Mouse (Mus musculus) midbrain, embryonic 10.5 days (tissue): ENCODE measurements at regions not wholly inside any gene's neighbourhood (a gene's known extent, or its start where the extent isn't known, plus 50 kb on each side); places are given as distances from the start of the nearest gene placed in this dataset.
A peak's percentile ranks its signal among the peaks of the same experiment; 100 is the strongest.

Experiments
- DNase-seq: peaks from one replicate; pipeline ENCODE4 v3.0.0-alpha.2; 2017; ENCODE audit warnings: low spot score
- H3K27ac ChIP-seq: fragments of 300-500 bp; sonication (generic); replicated peaks from 2 replicates; pipeline ENCODE4 v1.5.1; 2016; ENCODE audit warnings: mild to moderate bottlenecking
- H3K27me3 ChIP-seq: fragments of 300-500 bp; sonication (generic); 2 replicates; pipeline ENCODE4 v1.6.1; 2016; ENCODE audit warnings: low read depth, mild to moderate bottlenecking; ENCODE audit not compliant: poor library complexity, severe bottlenecking
- H3K36me3 ChIP-seq: fragments of 300-500 bp; sonication (generic); 2 replicates; pipeline ENCODE4 v1.6.1; 2016; ENCODE audit warnings: mild to moderate bottlenecking, moderate library complexity
- H3K4me1 ChIP-seq: fragments of 300-500 bp; sonication (generic); 2 replicates; pipeline ENCODE4 v1.6.1; 2016
- H3K4me3 ChIP-seq: fragments of 300-500 bp; sonication (generic); 2 replicates; pipeline ENCODE4 v1.5.1; 2016; ENCODE audit warnings: mild to moderate bottlenecking, moderate library complexity
- H3K9me3 ChIP-seq: fragments of 300-500 bp; sonication (generic); replicated peaks from 2 replicates; pipeline ENCODE4 v1.6.1; 2016; ENCODE audit warnings: mild to moderate bottlenecking
- WGBS: fragments of 180-500 bp; shearing (Covaris S2); methylation state at CpG from one replicate; pipeline ENCODE4 v1.1.7; 2016; 5-methylcytosine and 5-hydroxymethylcytosine counted together

DNA sequence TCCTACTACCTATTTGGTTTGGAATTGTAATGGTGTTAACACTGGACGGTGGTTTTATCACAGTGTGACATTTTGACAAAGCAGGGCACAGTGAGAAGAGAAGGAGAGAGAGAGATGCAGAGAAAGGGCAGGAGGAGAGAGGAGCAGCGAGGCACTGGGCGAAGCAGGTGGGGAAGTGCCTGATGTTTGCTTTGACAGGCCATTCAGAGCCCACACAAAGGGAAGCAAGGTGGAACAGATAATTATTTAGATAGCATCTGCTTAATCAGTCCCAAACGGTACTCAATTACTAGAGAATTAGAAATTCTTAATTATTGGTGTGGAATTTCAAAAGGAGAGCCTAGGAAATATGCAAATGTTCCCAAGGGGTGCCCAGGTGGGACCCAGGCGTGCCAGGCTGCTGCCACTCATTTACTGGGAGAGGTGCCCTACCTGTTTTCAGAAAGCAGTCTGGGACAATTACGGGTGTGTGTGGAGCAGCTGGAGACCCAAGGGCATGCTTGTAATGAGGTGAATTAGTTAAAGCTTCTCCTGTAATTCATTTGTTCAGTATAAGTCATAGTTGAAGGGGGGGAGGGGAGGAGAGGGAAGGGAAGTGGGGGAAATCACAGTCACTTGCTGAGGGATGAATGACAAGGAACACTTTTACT, 86.9 kb downstream of the Thnsl2 start:
- H3K27ac ChIP-seq, result no peak overlapping the region
- no peak for DNase-seq
- no peaks in the 10 kb centered on the region for H3K4me1 ChIP-seq
- WGBS, result 65% methylated on average over 6 of the region's 6 CpGs
- peaks cover 28% of the 10 kb centered on the region for H3K27me3 ChIP-seq
- H3K36me3 ChIP-seq, result no peaks in the 10 kb centered on the region
- H3K9me3 ChIP-seq, result no peaks in the 10 kb centered on the region
- H3K4me3 ChIP-seq, result no peak overlapping the region

DNA sequence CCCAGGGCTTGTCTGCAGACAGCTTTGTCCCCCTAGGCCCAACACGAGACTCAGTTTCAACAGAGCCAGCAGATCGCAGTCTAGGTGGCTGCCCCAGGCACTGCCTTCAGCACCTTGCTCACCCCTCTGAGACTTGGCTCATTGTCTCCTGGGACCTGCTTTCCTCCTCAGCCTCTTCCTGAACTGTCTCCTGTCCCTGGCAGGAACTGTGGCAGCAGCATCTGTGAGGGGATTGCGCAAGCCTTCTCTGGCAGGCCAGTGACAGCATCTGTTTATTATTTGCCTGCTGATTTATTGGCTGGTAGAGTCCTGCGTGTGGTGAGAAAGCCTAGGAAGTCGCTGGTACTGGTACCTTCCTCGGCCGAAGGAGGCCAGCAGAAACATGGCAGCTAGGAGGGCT, 84.1 kb downstream of the Thnsl2 start:
- Histone ChIP-seq H3K36me3 (no peaks in the 10 kb centered on the region), H3K27me3 (peaks cover 6% of the 10 kb centered on the region; the same call in 1 of the 2 replicates), H3K4me1 (no peaks in the 10 kb centered on the region), H3K4me3 (no peak overlapping the region), H3K27ac (no peak overlapping the region), H3K9me3 (no peaks in the 10 kb centered on the region)
- no peak for DNase-seq
- WGBS, result 83% methylated on average over 7 of the region's 7 CpGs

DNA sequence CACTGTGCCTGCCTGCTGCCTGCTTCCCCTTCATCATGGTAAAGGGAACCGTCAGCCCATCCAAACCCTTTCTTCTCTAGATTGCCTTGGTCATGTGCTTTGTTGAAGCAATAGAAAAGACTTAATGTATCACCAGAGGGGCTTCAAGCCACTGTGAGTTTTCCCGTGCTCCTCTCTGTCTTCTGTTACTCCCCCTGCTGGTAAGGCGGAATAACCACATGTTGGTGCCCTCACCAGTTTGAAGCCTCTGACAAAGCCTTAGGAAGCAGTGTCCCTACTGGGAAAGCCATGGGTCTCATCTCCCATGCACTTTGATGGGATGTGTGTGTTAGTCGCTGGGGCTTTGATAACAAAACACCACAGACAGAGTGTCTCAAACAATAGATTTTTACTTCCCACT, 81.3 kb downstream of the Thnsl2 start:
- no peaks in the 10 kb centered on the region for H3K9me3 ChIP-seq
- peaks cover 5% of the 10 kb centered on the region; the same call in 1 of the 2 replicates for H3K27me3 ChIP-seq
- DNase-seq, result no peak
- H3K36me3 ChIP-seq, result no peaks in the 10 kb centered on the region
- WGBS, result 75% methylated on average over 4 of the region's 4 CpGs
- H3K4me1 ChIP-seq, result no peaks in the 10 kb centered on the region
- no peak overlapping the region for H3K4me3 ChIP-seq
- H3K27ac ChIP-seq, result no peak overlapping the region

DNA sequence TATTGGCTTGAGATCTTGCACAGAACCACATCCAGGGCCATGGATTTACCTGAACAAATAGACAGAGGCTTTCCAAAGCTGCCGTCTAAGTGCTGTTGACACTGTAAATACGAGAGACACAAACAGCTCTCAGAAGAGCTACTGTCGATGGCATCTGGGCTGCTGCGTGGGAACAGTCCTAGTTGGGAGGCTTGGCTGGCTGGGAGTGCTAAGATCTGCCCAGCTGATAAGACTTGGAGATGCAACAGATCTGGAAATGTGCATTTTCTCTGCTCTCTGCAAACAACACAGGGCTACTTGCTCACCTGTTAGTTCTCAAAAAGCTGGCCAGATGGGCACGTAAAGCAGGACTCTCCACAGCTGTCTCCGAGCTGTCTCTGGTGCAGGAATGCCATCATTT, 78.8 kb downstream of the Thnsl2 start:
- Histone ChIP-seq H3K27me3 (no peaks in the 10 kb centered on the region), H3K36me3 (no peaks in the 10 kb centered on the region), H3K4me3 (no peak overlapping the region), H3K27ac (no peak overlapping the region), H3K4me1 (no peaks in the 10 kb centered on the region), H3K9me3 (no peaks in the 10 kb centered on the region)
- DNase-seq, result no peak
- WGBS, result 72% methylated on average over 6 of the region's 6 CpGs

DNA sequence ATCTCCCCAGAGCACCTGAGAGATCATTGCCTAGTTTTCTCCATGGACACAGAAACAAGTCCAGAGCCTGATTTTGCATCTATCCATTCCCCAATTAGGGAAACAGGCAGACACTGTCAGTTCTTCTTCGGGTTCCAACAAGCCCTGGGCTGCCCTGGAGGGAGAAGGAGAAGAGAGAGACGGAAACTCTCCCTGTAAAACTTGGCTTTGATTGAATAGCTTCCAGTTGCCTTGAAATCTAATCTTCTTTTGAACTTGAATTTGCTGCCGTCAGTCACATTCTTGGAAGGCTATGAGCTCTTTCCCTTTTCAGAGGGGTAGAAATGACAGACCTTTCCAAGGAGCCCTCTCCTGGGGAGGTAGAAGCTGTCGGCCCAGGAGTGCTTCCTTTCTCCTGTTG, 75.0 kb downstream of the Thnsl2 start:
- 78% methylated on average over 4 of the region's 4 CpGs for WGBS
- Histone ChIP-seq H3K9me3 (no peaks in the 10 kb centered on the region), H3K36me3 (no peaks in the 10 kb centered on the region), H3K4me3 (no peak overlapping the region), H3K27me3 (no peaks in the 10 kb centered on the region), H3K4me1 (no peaks in the 10 kb centered on the region), H3K27ac (no peak overlapping the region)
- DNase-seq, result no peak

DNA sequence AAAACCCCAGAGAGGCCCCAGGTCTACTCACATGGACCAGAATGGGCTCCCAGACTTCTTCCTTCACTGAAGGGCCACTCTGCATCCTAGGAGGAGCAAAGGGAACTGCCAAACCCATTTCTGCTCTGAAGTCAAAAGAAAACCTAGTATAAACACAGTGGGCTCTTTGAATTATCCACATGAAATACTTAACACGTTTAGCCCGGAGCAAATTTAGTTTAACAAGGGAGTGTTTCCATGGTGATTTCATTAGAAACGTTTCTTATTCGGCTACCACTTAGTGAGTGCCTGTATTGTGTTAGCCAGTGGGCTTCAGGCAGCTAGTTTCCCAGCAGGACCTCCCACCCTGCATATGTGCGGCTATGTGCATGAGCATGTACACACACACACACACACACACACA, 69.4 kb downstream of the Thnsl2 start:
- no peak for DNase-seq
- no peak overlapping the region for H3K4me3 ChIP-seq

More for the DNA sequence above, 69.4 kb downstream of the Thnsl2 start:
- H3K27ac ChIP-seq, result 0 out of 2 replicates have a peak overlapping the region, but pooled peaks have one; percentile 28
- H3K4me1 ChIP-seq, result peaks cover 10% of the 10 kb centered on the region
- H3K36me3 ChIP-seq, result no peaks in the 10 kb centered on the region
- no peaks in the 10 kb centered on the region for H3K27me3 ChIP-seq
- 37% methylated on average over 5 of the region's 5 CpGs for WGBS
- H3K9me3 ChIP-seq, result no peaks in the 10 kb centered on the region
